Mouse (Mus musculus) E14TG2a.4 (cell line): ENCODE results near the gene Phactr1.

ENCODE experiments used
- H3K27me3 ChIP-seq: 2 replicates; pipeline ENCODE4 v1.6.1; 2014; ENCODE audit warnings: low read length, control low read depth; ENCODE audit not compliant: insufficient read depth
- H3K36me3 ChIP-seq: 2 replicates; pipeline ENCODE4 v1.6.1; 2014; ENCODE audit warnings: low read length, control low read depth; ENCODE audit not compliant: insufficient read depth
- H3K4me1 ChIP-seq: replicated peaks from 2 replicates; pipeline ENCODE4 v1.6.1; 2014; ENCODE audit warnings: low read depth, low read length, control low read depth
- H3K4me3 ChIP-seq: replicated peaks from 2 replicates; pipeline ENCODE4 v1.5.1; 2014; ENCODE audit warnings: mild to moderate bottlenecking, low read length
- H3K9me3 ChIP-seq: 2 replicates; pipeline ENCODE4 v1.6.1; 2014; ENCODE audit warnings: low read length, control low read depth
- CTCF ChIP-seq: conservative IDR thresholded peaks from 2 replicates; pipeline ENCODE4 v1.5.1; 2014; ENCODE audit warnings: low read length
- NANOG ChIP-seq: IDR thresholded peaks from 2 replicates; pipeline ENCODE4 v1.6.1; 2014; ENCODE audit warnings: borderline replicate concordance, low read length, mixed read lengths
- POU5F1 ChIP-seq: IDR thresholded peaks from 2 replicates; pipeline ENCODE4 v1.6.1; 2014; ENCODE audit warnings: low read length, borderline replicate concordance

The Phactr1 gene

DNA sequence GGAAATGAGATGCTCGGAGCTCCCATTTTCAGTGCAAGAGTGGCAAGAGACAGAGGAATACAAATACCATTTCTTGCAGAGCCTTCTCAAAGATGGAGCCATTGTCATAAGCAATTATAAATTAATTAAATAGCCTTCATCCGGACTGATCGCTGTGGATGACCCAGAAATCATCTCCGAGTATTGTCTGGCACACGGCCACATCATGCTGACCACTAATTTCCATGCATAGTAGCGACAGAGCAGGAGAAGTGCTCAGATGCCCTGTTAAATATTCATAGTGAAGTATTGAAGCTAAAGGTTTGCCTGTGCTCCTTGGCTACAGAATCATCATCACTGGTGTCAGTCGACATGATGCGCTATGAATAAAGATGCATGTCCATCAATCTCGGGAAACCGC, 213.6 kb downstream of the Phactr1 start:
- Histone ChIP-seq H3K27me3 (no peaks in the 10 kb centered on the region), H3K9me3 (peaks cover 11% of the 10 kb centered on the region), H3K36me3 (no peaks in the 10 kb centered on the region), H3K4me3 (no peak overlapping the region), H3K4me1 (no peaks in the 10 kb centered on the region)
- TF ChIP-seq NANOG = no peak
- TF ChIP-seq POU5F1 = no peak
- TF ChIP-seq CTCF = no peak

DNA sequence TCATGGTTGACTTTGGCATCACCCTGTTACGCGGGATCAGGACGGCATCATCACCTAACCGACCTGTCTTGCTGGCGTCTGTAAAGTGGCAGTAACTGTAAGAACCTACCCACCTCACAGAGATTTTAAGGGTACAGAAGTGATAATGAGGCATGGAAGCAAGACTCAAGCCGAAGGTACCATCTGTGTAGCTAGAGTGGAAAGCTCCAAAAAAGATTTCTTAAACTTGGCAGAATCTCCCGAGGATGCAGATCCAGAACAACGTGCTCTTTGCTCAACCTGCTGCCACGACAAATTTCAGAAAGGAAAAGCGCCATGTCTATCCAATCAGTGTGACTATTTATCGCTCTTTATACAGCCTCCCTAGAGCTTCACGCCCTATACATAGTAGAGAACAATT, 214.2 kb downstream of the Phactr1 start:
- TF ChIP-seq NANOG (no peak), CTCF (no peak), POU5F1 (no peak)
- H3K4me3 ChIP-seq = no peak overlapping the region
- no peaks in the 10 kb centered on the region for H3K27me3 ChIP-seq
- peaks cover 11% of the 10 kb centered on the region for H3K9me3 ChIP-seq
- H3K36me3 ChIP-seq = no peaks in the 10 kb centered on the region
- H3K4me1 ChIP-seq = no peaks in the 10 kb centered on the region

DNA sequence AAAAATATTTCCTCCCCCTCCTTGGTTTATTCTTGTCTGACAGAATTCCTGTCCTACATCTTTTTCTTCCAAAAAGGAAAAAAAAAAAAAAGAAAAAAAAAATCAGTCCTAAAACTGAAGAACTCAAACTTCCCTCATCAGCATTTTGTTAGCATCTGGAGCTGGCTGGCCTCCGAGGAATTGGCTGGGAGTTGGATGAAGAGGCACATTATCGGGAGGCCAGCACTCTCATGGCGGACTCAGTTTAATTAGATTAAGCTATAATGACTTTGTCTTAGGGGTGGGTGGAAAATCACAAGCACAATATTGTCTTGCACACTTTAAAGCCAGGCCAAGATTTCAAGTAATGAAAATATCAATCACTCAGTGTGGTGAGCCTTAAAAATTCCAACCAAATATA, 215.6 kb downstream of the Phactr1 start:
- Histone ChIP-seq H3K4me3 (no peak overlapping the region), H3K36me3 (no peaks in the 10 kb centered on the region), H3K4me1 (no peaks in the 10 kb centered on the region), H3K9me3 (peaks cover 11% of the 10 kb centered on the region), H3K27me3 (no peaks in the 10 kb centered on the region)
- TF ChIP-seq NANOG (no peak), POU5F1 (no peak), CTCF (no peak)

DNA sequence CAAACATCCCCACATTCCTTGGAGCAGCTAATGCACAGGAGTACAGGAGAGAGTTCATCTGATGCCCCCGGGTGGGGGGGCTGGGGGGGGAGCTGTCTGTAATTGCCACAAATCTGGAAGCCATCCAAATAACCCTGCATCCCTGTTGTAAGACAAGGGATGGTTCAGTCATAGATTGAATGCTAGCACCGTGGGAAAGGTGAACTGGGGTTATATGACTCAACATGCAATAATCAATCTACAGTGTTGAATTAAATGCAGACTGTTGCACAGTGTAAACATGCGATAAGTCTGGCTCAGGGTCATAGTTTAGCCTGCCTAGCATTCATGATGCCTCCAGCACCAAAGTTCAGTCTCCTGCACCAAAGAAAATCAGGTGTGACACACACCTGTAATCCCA, 219.2 kb downstream of the Phactr1 start:
- H3K36me3 ChIP-seq = no peaks in the 10 kb centered on the region
- no peak overlapping the region for H3K4me3 ChIP-seq
- no peaks in the 10 kb centered on the region for H3K27me3 ChIP-seq
- H3K9me3 ChIP-seq = no peaks in the 10 kb centered on the region
- H3K4me1 ChIP-seq = no peaks in the 10 kb centered on the region
- TF ChIP-seq POU5F1 (no peak), CTCF (no peak), NANOG (no peak)

DNA sequence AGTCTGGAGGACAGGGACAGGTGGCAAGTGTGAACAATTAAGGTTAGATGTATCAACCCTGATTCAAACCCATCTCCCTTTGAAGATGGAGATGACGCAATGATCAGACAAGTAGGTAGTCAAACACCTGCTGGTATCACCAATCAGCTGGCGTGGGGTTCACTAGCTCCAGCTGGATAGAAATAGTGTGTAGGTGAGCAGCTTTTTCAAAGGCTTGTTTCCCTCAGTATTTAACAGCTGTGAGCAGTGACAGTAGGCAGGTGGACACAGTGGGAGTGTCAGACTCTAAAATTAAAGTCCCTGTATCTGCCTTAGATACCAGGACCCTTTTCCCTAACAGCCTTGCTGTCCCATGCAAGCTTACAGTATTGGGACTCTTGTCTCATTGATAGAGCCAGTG, 221.4 kb downstream of the Phactr1 start:
- TF ChIP-seq CTCF (no peak), NANOG (no peak), POU5F1 (no peak)
- H3K27me3 ChIP-seq = no peaks in the 10 kb centered on the region
- peaks cover 15% of the 10 kb centered on the region for H3K4me1 ChIP-seq
- no peak overlapping the region for H3K4me3 ChIP-seq
- H3K36me3 ChIP-seq = no peaks in the 10 kb centered on the region
- no peaks in the 10 kb centered on the region for H3K9me3 ChIP-seq

DNA sequence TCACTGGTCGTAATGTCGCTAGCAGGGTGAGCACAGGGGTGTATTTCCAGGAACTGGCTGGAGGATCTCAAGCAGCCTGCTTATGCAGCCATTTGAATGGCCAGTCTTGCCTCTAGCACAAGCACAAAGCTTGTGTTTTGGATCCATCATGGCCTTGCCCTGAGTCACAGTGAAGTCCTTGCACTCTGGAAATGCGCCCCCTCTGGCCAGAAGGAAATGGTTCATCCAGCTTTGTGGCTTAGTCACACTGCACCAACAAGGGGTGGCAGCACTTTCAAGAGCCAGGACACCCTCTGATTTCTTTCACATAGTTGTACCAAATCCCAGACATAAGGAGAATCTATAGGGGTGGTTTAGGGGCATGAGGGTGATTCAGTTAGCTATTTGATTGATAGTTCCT, 222.4 kb downstream of the Phactr1 start:
- TF ChIP-seq POU5F1 = no peak
- TF ChIP-seq CTCF = peak; percentile 72
- no peaks in the 10 kb centered on the region for H3K36me3 ChIP-seq
- H3K4me1 ChIP-seq = peaks cover 17% of the 10 kb centered on the region
- H3K4me3 ChIP-seq = no peak overlapping the region
- no peaks in the 10 kb centered on the region for H3K27me3 ChIP-seq
- no peaks in the 10 kb centered on the region for H3K9me3 ChIP-seq

DNA sequence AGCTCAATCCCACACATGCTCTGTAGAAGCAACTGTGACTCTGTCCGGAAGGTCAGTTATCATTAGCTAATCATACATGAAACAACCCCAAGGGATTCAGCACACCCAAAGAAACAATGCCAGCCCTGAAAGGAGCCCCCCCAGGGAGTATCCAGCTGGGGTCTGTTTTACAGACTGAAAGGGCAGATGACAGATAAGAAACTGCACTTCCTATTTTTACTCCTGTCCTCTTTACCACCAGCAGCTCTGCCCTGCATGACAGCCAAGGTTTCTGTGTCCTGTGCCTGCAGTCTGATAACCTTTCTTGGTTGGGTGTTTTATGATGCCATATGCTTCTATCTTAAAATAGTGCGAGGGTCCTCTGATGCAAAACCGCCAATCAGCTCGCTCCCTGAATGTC, 225.4 kb downstream of the Phactr1 start:
- Histone ChIP-seq H3K27me3 (no peaks in the 10 kb centered on the region), H3K9me3 (no peaks in the 10 kb centered on the region), H3K4me3 (no peak overlapping the region), H3K4me1 (peaks cover 22% of the 10 kb centered on the region), H3K36me3 (no peaks in the 10 kb centered on the region)
- no peak for TF ChIP-seq NANOG
- TF ChIP-seq POU5F1 = no peak
- TF ChIP-seq CTCF = no peak

DNA sequence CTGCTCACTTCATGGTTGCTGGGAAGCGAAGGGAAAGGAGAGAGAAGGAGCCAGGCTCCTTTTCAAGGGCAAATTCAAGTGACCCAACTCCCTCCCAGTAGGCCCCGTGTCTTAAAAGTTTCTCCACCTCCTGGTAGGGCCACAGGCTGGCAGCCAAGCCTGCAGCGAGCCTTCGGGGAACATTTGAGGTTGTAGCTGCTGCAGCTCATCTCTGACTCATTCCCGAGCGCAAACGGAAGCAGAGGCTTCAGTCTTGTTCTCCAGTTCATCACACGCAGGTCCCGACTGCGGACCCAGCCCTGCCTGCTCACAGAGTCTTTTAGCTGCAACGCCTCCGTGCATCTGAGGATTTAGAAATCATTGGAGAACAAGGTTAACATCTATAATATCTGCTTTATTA, 226.6 kb downstream of the Phactr1 start:
- Histone ChIP-seq H3K4me1 (peaks cover 22% of the 10 kb centered on the region), H3K36me3 (no peaks in the 10 kb centered on the region), H3K9me3 (no peaks in the 10 kb centered on the region), H3K27me3 (no peaks in the 10 kb centered on the region), H3K4me3 (no peak overlapping the region)
- TF ChIP-seq POU5F1 = no peak
- no peak for TF ChIP-seq CTCF
- TF ChIP-seq NANOG = no peak

DNA sequence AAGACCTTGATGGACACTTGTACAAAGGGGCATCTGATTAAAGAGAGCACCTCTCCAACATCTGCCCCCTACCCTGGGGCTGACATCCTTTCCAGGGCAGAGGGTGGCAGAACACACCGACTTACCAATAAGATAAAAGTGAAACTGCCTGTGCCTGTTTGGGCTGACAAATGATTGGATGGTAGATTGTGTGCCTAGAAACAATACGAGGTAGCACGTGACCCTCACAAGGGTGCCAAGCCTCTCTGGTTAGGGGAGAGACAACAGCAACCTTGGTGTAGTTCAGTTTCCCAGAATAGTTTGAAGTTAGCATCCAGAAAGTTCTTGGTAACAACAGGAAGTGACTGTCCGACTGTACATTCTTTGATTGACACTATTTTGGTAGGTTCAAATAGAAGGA, 234.7 kb downstream of the Phactr1 start:
- H3K36me3 ChIP-seq = no peaks in the 10 kb centered on the region
- H3K4me3 ChIP-seq = no peak overlapping the region
- H3K4me1 ChIP-seq = peaks cover 10% of the 10 kb centered on the region
- peaks cover 6% of the 10 kb centered on the region for H3K9me3 ChIP-seq
- TF ChIP-seq POU5F1 = no peak
- TF ChIP-seq NANOG = no peak
- TF ChIP-seq CTCF = no peak
- peaks cover 39% of the 10 kb centered on the region for H3K27me3 ChIP-seq

DNA sequence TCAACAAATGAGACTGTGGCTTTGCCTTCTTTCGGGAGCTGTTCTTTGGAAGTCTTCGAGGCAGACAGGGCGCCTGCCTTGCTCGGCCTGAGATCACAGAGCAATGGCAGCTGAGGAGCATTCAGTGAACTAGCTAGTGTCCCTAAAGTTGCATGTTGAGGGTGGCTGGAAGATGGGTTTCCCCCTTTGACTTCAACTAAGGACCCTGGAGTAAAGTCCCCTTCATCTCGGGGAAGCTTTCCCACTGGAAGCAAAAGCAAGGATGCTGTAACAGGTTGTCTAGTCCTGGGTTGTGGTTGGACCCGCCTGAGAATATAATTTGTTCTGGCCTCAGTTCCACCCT, 235.4 kb downstream of the Phactr1 start:
- Histone ChIP-seq H3K9me3 (peaks cover 6% of the 10 kb centered on the region), H3K36me3 (no peaks in the 10 kb centered on the region), H3K27me3 (peaks cover 39% of the 10 kb centered on the region), H3K4me1 (peaks cover 10% of the 10 kb centered on the region), H3K4me3 (peak overlapping the region; percentile 78)
- no peak for TF ChIP-seq CTCF
- TF ChIP-seq NANOG = no peak
- TF ChIP-seq POU5F1 = no peak
